Mouse (Mus musculus): ENCODE results near the gene Cabcoco1.

Gene Cabcoco1

DNA sequence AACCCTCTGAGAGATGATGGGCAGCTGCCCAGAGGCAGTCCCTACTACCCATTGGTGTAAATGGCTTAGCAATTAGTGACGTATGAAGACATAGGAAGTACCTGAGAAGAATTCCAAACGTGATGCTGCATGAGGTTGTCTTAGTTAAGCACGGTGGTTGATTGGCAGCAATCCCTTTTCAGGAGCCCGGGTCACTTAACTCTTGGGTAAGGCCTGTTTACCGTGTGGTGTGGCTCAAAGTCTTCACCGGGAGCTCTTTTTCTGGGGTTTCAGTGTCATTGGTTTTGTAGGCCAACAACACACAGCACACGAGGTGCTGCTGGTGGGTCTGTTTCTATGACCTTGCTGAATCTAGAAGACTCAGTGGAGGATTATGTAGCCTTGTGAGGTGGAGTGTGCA, 105.9 kb downstream of the Cabcoco1 start:
- DNase-seq (ENCODE audit: low spot score in 2 of 2): no peak

DNA sequence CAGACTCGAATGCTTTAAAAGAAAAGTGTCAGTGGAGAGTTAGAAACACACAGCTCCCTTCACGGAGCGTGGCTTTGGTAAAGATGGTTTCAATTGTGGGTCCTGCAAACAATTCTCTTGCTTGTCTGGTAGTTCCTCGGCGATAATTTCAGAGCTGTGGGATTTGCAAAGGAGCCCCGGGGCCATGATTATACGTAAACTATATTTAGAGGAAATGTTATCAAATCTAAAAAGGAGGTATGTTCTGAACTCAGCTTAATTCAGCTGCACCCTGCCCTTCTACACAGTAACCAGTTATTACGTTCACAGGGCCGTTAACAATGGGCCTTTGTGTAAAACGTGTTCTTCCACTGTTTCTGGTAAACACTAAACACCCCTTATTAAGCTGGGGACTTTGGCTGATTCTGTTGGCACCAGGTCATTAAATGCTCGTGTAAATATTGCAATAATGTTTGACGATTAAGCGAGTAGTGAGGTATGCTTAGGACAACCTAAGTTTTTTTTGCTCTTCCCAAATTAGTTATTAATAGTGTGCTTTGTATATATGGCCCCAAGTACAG, 106.6 kb downstream of the Cabcoco1 start:
- no peak for DNase-seq (ENCODE audit: low spot score in 2 of 2)

DNA sequence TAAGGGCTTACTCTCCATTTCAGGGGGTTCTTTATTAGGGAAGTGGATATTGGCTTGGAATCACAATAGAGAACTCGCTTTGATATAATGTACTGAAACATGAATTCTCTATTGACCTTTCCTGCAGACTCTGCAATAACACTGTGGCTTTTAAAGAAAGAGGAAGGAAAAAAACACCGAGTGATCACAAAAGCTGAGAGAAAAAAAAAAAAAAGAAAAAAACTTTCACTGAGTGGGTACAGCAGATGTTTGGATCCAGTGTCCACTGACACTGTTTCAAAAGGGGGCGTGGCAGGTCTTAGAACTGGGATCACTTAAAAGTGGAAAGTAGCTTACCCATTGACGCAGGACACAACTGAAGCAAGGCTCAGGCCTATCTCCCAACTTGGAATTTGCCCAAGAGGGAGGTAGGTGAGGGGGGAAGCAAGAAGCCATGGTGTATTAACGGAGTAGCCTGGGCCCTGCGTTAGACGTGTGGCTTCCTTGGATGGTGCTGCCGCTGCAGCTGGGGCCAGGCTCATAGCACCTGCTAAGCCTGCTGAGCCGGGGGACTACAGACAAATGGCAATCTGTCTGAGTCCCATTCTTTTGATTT, 107.6 kb downstream of the Cabcoco1 start:
- no peak for DNase-seq (ENCODE audit: low spot score in 2 of 2)

DNA sequence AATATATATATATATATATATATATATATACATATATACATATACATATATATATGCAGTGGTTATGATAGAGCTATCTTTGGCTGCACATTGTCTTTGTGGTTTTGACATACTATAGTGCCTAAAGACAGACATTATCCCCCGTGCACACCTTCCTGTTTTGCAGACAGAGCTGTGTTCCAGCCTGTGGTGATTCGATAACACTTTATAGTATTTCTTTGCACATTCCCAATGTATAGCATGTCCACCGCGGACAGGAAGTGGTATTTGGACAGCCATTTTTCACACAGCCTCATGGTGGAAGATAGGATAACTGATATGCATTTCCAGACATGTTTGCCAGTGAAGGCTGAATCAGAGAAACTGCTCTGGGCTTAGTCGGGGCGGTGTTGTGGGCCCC, 110.3 kb downstream of the Cabcoco1 start:
- DNase-seq (ENCODE audit: low spot score in 2 of 2): no peak

- no peak for DNase-seq (ENCODE audit: low spot score in 2 of 2)
Measured at GRCm38 (mm10) chr10:68430929-68431328, 110.8 kb downstream of the Cabcoco1 start.

- no peak for DNase-seq (ENCODE audit: low spot score in 2 of 2)
Measured at GRCm38 (mm10) chr10:68420393-68420920, 121.2 kb downstream of the Cabcoco1 start.

- DNase-seq (ENCODE audit: low spot score in 2 of 2): no peak
Measured at GRCm38 (mm10) chr10:68419893-68420292, 121.8 kb downstream of the Cabcoco1 start.

- no peak for DNase-seq (ENCODE audit: low spot score in 2 of 2)
Measured at GRCm38 (mm10) chr10:68417074-68417790, 124.5 kb downstream of the Cabcoco1 start.

- DNase-seq (ENCODE audit: low spot score in 2 of 2): no peak
Measured at GRCm38 (mm10) chr10:68405936-68406335, 135.8 kb downstream of the Cabcoco1 start.

DNA sequence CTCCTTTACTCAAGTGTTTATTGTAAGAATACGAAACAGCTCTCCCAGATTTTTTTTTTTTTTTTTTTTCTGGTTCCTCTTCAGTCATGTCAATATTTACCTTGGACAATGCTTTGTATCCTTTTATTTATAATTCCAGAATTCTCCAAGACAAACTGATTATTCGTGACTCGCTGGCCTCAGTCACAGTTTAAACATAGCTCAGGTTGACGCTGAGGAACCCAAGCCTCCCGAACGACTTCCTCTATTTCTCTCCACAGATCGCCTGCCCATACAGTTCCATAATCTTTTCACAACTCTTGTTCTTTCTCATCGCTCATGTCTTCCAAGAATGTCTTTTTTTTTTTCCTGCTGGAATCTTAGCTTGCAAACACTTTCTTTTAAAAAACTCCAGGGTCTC, 144.9 kb downstream of the Cabcoco1 start:
- DNase-seq (ENCODE audit: low spot score in 2 of 2): no peak

DNA sequence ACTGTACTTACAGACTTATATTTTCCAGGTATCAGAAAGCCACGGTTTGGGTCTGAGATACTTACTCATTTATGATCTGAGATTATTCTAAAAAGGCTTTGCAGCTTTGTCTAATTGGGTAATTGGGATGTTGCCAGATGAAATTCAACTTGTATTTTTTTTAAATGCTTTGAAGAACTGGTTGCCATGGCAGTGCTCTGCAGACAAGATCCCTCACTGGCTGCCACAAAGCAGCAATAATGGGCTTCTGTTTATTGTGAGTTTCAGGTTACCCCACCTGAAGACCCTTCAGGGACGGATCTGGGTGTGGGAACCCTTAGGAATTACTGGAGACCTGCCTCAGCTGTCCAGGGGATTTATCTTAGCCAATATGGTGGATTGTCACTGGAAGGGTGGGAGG, 145.6 kb downstream of the Cabcoco1 start:
- no peak for DNase-seq (ENCODE audit: low spot score in 2 of 2)

DNA sequence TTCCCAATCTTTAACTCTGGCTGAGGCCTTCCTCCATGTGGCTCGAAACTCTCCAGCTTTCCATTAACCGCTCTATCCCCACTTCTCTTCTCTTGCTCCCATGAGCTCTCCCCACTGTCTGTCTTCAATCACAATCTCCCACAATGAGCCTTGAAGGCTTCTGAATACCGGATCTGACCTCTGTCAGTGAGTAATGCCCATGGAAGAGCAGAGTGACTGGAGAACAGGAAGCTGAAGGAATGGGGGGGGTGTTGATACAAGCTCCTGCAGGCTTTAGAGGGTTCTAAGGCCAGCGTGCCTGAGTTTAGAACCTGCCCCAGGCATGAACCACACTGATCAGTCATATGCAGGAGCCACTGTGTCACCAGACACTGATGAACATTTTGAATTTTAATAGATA, 150.1 kb downstream of the Cabcoco1 start:
- no peak for DNase-seq (ENCODE audit: low spot score in 2 of 2)

GRCm38 (mm10) chr10:68388802-68389201, 152.9 kb downstream of the Cabcoco1 start:
- DNase-seq (ENCODE audit: low spot score in 2 of 2): no peak

DNA sequence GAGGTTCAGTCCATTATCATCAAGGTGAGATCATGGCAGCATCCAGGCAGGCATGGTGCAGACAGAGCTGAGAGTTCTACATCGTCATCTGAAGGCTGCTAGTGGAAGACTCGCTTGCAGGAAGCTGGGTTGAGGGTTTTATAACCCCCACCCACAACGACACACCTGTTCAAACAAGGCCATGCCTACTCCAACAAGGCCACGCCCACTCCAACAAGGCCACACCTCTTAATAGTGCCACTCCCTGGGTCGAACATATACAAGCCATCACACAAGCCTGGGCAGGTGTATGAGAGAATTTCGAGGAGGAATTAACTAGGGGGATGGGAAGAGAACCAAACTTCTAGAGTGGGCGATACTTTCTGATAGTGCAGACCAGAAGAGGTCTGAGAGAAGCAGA, 153.6 kb downstream of the Cabcoco1 start:
- DNase-seq (ENCODE audit: low spot score in 2 of 2): no peak

Measured in spleen, postnatal 10 days (tissue).